Mouse (Mus musculus): Measurements from ENCODE around the gene Gm49369. TPM values are rescaled to one million over a fixed set of nuclear protein-coding genes. Genes with fewer than 3 reads are reported as not detected.

Gm49369 gene
- total and polyA plus RNA-seq, 3 experiments: 5.2 to 8.4 TPM; not detected in 1

DNA sequence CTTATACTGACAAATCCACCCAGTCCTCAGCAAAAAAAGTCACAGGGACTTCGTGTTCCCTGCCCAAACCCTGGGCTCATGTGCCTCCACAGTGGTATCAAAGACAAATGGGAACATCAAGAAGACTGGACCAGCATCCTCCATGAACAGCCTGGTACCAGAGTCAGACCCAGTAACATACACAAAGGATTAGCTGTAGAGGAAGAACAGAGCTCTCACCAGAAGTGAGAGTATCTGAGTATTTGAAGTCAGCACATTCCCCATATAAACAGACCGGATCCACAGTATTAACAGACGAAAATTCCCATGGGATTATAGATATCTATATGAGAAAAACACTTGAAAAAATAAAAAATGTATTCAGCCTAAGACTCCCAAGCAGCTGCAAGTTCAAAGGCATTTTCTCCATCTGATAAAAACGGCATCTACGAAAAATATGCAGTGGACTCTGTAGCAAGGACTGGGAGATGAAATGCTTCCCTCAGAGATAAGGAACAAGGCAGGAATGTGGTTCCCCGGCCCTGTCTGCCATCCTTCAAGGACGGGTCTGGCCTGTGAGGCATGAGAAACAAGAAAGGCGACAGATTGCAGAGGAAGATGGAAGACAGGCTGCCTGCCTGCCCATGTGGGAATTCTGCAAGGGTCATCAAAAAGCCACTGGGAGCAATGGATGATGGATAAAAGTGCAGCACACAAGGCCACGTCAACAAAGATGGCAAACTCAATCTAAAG, 55.6 kb downstream of the Gm49369 start:
- H3K27ac ChIP-seq (ENCODE audit: insufficient read depth, low read depth): no peak overlapping the region
- no peaks in the 10 kb centered on the region for H3K4me1 ChIP-seq (ENCODE audit: control insufficient read depth in 1 of 2, insufficient read depth in 2 of 2)
- no peak overlapping the region for H3K9ac ChIP-seq (ENCODE audit: insufficient read depth, low read depth)
- TF ChIP-seq CHD2 (IDR thresholded peaks at IDR 0.05; ENCODE audit: low read length) (no peak), POLR2AphosphoS2 (IDR thresholded peaks at IDR 0.05; ENCODE audit: low read depth, low read length) (no peak), HCFC1 (IDR thresholded peaks at IDR 0.05; ENCODE audit: low read depth, low read length) (no peak), JUND (conservative IDR thresholded peaks at IDR 0.05; ENCODE audit: low read depth, low read length) (no peak), USF2 (conservative IDR thresholded peaks at IDR 0.05; ENCODE audit: low read depth, low read length) (no peak)
- in situ Hi-C loops (cut with MboI; ENCODE audit: low pct_ligation_motif_present, low pct_unique_long_range_greater_than_20kb, low sequenced_read_pairs) (no loop called here), dilution Hi-C loops (cut with MboI; ENCODE audit: extremely low pct_ligation_motif_present, extremely low pct_unique_long_range_greater_than_20kb, low sequenced_read_pairs) (no loop called here)
- peaks cover 68% of the 10 kb centered on the region for H3K27me3 ChIP-seq (replicated peaks)
- H3K4me2 ChIP-seq (ENCODE audit: insufficient read depth, low read depth, poor library complexity, severe bottlenecking): no peak overlapping the region
- H3K36me3 ChIP-seq (replicated peaks in 1 of 2; ENCODE audit: control insufficient read depth in 1 of 2, insufficient read depth in 1 of 2, low read length in 1 of 2): no peaks in the 10 kb centered on the region
- no peaks in the 10 kb centered on the region for H3K9me3 ChIP-seq (replicated peaks; ENCODE audit: low read length)
- no peak for DNase-seq (ENCODE audit: extremely low read depth)
- no peak overlapping the region for H3K4me3 ChIP-seq (replicated peaks in 1 of 3; ENCODE audit: low read depth in 2 of 3, low read length in 2 of 3, poor library complexity in 1 of 3)
- no peaks in the 10 kb centered on the region for H3K79me2 ChIP-seq (replicated peaks; ENCODE audit: control insufficient read depth, extremely low read depth, insufficient read depth, poor library complexity, severe bottlenecking)

DNA sequence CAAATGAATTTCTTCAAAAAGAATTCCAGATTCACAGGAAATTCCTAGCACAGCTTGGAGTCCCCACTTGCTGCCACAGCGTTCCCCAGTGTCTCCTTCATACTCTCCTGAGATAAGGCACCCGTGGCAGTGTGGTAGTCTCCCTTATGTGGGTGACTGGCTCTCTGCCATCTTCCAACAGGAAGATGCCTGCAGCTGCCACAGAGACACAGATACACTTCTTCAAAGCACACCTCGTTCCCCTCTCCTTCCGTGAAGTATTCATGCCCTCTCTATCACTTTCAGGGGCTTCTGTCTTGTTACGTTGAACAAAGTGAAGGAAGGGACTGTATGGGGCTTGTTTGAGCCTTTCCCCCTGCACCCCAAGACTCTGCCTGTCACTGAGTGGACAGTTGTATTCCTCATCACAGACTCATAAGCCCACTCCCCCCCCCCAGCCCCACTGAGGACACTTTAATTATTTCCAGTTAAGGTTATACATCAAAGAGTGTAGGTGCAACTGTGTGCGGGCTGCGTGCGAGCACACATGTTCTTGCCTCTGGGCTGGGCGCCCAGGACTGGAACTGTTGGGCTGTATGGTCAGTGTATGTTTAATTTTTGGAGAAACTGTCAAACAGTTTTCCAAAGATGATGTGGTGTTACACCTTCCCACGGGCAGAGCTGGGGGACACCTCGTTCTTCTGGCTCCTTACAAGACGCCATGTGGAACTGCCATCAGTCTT, 58.9 kb downstream of the Gm49369 start:
- H3K79me2 ChIP-seq (replicated peaks; ENCODE audit: control insufficient read depth, extremely low read depth, insufficient read depth, poor library complexity, severe bottlenecking): no peaks in the 10 kb centered on the region
- TF ChIP-seq MXI1 (IDR thresholded peaks at IDR 0.05; ENCODE audit: low read depth, low read length) (no peak), IRF4 (IDR thresholded peaks at IDR 0.05; ENCODE audit: low read depth, low read length) (no peak), TBP (conservative IDR thresholded peaks at IDR 0.05; ENCODE audit: low read depth, low read length) (no peak), ELF1 (IDR thresholded peaks at IDR 0.05; ENCODE audit: low read depth, low read length) (no peak), MAFK (IDR thresholded peaks at IDR 0.05; ENCODE audit: insufficient replicate concordance, low read length) (no peak), HCFC1 (IDR thresholded peaks at IDR 0.05; ENCODE audit: low read depth, low read length) (no peak), GABPA (IDR thresholded peaks at IDR 0.05; ENCODE audit: insufficient replicate concordance, low read depth, low read length) (no peak), MEF2A (IDR thresholded peaks at IDR 0.05; ENCODE audit: borderline replicate concordance, low read depth, low read length) (no peak), USF1 (IDR thresholded peaks at IDR 0.05; ENCODE audit: low read depth, low read length) (no peak), RCOR1 (conservative IDR thresholded peaks at IDR 0.05; ENCODE audit: low read depth, low read length) (no peak), NELFE (IDR thresholded peaks at IDR 0.05; ENCODE audit: low read depth, low read length) (no peak), BHLHE40 (IDR thresholded peaks at IDR 0.05; ENCODE audit: low read depth, low read length) (no peak), EP300 (IDR thresholded peaks at IDR 0.05; ENCODE audit: low read length) (no peak), USF2 (conservative IDR thresholded peaks at IDR 0.05; ENCODE audit: low read depth, low read length) (no peak), ETS1 (conservative IDR thresholded peaks at IDR 0.05; ENCODE audit: low read depth, low read length) (no peak)
- H3K4me3 ChIP-seq (replicated peaks in 1 of 3; ENCODE audit: low read depth in 2 of 3, low read length in 2 of 3, poor library complexity in 1 of 3): no peak overlapping the region
- peaks cover 62% of the 10 kb centered on the region for H3K27me3 ChIP-seq (replicated peaks)
- H3K4me1 ChIP-seq (ENCODE audit: control insufficient read depth in 1 of 2, insufficient read depth in 2 of 2): no peaks in the 10 kb centered on the region
- no peak overlapping the region for H3K4me2 ChIP-seq (ENCODE audit: insufficient read depth, low read depth, poor library complexity, severe bottlenecking)
- no peaks in the 10 kb centered on the region for H3K36me3 ChIP-seq (replicated peaks in 1 of 2; ENCODE audit: control insufficient read depth in 1 of 2, insufficient read depth in 1 of 2, low read length in 1 of 2)
- no peak for DNase-seq (ENCODE audit: extremely low read depth)
- H3K27ac ChIP-seq (ENCODE audit: insufficient read depth, low read depth): no peak overlapping the region
- in situ Hi-C loops (cut with MboI; ENCODE audit: low pct_ligation_motif_present, low pct_unique_long_range_greater_than_20kb, low sequenced_read_pairs) (no loop called here), dilution Hi-C loops (cut with MboI; ENCODE audit: extremely low pct_ligation_motif_present, extremely low pct_unique_long_range_greater_than_20kb, low sequenced_read_pairs) (no loop called here)
- H3K9ac ChIP-seq (ENCODE audit: insufficient read depth, low read depth): no peak overlapping the region
- no peaks in the 10 kb centered on the region for H3K9me3 ChIP-seq (replicated peaks; ENCODE audit: low read length)

Data from CH12.LX (cell line).